Mouse (Mus musculus): ENCODE results near the gene Sdf2.

DNA sequence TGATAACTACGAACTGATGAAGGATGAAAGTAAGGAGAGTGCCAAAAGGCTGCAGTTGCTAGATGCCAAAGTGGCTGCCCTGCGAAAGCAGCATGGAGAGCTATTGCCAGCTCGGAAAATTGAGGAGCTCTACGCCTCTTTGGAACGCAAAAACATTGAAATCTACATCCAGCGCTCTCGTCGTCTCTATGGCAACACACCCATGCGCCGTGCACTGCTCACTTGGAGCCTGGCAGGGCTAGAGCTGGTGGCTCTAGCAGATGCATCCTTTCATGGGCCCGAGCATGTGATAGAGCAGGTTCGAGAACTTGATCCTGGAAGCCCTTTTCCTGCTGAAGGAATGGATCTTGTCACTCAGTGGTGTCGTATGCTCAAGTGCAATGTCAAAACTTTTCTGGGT lies 26.4 kb downstream of the Sdf2 start:
- TF ChIP-seq CTCF (IDR thresholded peaks at IDR 0.05; ENCODE audit: low read depth) (no peak), EP300 (IDR thresholded peaks at IDR 0.05; ENCODE audit: low read depth) (no peak)
